Mouse (Mus musculus): ENCODE results near the gene Map4k5. TPM values are rescaled to one million over a fixed set of nuclear protein-coding genes. Genes with fewer than 3 reads are reported as not detected.

The Map4k5 gene
- total RNA-seq, 2 experiments from 2014 or later, result 25.4 to 33.2 TPM

Small RNAs within 50 kb of the gene (microRNA-seq; reads per million reads assigned to microRNA genes)
- gene Mir681, result 0 reads per million in 2 experiments

Other genes with a start within 250 kb of the Map4k5 start
- 10 to 100 TPM; 31.3 to 35.6 TPM for gene Sos2, start 211.3 kb downstream of the Map4k5 start, total RNA-seq (2021)
- gene L2hgdh, start 168.3 kb downstream of the Map4k5 start, total RNA-seq (2021), result 10 to 100 TPM; 31.1 to 32.6 TPM
- gene Atp5s, start 168.2 kb downstream of the Map4k5 start, total RNA-seq (2021), result 10 to 100 TPM in 1 of 2 experiments, 1 to 10 TPM in 1; 8.4 to 12.1 TPM
- gene Cdkl1, start 101.9 kb downstream of the Map4k5 start, total RNA-seq (2021), result 1 to 10 TPM; 1.4 to 2.1 TPM
- gene Atl1, start 586 bp downstream of the Map4k5 start, total RNA-seq (2021), result 1 to 10 TPM; 4.6 to 5.2 TPM
- 10 to 100 TPM; 36.0 to 48.8 TPM for gene Sav1, start 93.8 kb upstream of the Map4k5 start, total RNA-seq (2021)
- 10 to 100 TPM; 30.3 to 33.4 TPM for gene Nin, start 220.5 kb upstream of the Map4k5 start, total RNA-seq (2021)

All from gastrocnemius, postnatal 10 days (tissue).